Mouse (Mus musculus) megakaryocyte, embryonic 14.5 days (primary cell): ENCODE results near the gene Gnb3.
"Not testable (repeated sequence)": the region's sequence is repeated elsewhere in the genome, so short reads cannot be mapped to it uniquely, and the experiment has no call there.

Experiments
- FLI1 ChIP-seq: IDR thresholded peaks from 2 replicates; pipeline ENCODE4 v1.6.1; 2012; ENCODE audit warnings: low read length, inconsistent platforms, mixed read lengths
- GATA1 ChIP-seq: IDR thresholded peaks from 3 replicates; pipeline ENCODE4 v1.6.1; 2012; ENCODE audit warnings: mixed read lengths, low read length, inconsistent platforms, borderline replicate concordance

DNA sequence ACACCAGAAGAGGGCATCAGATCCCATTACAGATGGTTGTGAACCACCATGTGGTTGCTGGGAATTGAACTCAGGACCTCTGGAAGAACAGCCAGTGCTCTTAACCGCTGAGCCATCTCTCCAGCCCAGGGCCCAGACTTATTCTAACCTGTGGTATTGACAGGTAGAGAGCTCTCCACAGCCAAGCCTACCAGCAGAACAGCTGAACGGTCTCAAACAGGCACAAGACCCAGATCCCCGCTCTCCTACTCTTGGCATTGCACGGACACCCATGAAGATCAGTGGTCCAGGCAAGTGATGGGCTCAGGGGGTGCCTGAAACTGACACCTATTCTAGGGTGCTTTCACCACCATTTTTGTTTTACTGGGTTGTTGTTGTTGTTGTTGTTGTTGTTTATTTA is 8.9 kb downstream of the Gnb3 start:
- TF ChIP-seq FLI1, GATA1: not testable (repeated sequence)
